Mouse (Mus musculus): ENCODE results near the gene Kcnj15.

GRCm38 (mm10) chr16:95344961-95345360 lies 87.6 kb downstream of the Kcnj15 start:
- no peak for TF ChIP-seq CTCF (conservative IDR thresholded peaks at IDR 0.05; ENCODE audit: low read length)
- TF ChIP-seq NANOG (IDR thresholded peaks at IDR 0.05; ENCODE audit: borderline replicate concordance, low read length): no peak
- TF ChIP-seq POU5F1 (IDR thresholded peaks at IDR 0.05; ENCODE audit: borderline replicate concordance, low read length): no peak

Data from E14TG2a.4 (cell line).